Mouse (Mus musculus) cerebellum, adult 9-11 months (tissue): ENCODE data around the gene Frat2.

Source experiments
- DNase-seq: peaks from one replicate; pipeline ENCODE4 v3.0.0; 2022

Gene Frat2

DNA sequence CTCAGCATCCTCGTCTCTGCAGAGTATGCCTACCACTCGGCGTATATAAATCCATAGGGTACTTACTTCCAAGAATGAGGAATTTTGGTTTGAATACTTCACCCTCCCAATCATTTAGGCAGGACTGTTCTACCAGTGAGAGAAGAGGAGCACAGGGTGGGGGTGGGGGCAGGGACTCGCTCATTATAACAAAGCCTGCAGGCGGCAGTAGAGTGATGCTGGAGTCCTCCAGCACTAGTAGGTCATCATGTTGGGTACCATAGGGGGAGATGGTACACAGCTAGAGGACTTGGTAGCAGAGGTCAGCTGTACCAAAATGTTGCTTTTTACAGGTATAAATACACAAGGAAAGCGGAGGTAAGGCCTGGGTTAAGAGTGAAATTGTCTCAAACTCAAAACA lies 3.6 kb downstream of the Frat2 start:
- DNase-seq: no peak

GRCm38 (mm10) chr19:41842706-41843105 lies 5.2 kb downstream of the Frat2 start:
- no peak for DNase-seq

DNA sequence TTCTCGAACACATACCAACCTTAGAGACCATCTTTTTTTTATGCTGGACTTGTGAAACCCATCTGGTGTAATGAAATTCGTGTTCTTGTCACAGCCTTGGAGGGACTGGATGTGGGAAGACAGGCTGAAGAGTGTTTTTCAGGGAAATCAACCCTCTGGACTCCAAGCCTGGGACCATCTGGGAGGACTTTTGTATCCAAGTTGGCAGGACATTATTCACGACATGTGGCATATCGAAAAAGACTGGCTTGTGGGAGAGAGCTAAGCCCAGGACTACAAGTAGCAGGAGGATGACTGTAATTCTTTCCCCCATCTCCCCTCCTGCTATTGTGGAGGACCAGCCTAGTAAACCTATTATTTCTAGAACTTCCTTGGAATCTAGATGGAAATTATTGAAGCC lies 5.7 kb downstream of the Frat2 start:
- peak; percentile 71 for DNase-seq

DNA sequence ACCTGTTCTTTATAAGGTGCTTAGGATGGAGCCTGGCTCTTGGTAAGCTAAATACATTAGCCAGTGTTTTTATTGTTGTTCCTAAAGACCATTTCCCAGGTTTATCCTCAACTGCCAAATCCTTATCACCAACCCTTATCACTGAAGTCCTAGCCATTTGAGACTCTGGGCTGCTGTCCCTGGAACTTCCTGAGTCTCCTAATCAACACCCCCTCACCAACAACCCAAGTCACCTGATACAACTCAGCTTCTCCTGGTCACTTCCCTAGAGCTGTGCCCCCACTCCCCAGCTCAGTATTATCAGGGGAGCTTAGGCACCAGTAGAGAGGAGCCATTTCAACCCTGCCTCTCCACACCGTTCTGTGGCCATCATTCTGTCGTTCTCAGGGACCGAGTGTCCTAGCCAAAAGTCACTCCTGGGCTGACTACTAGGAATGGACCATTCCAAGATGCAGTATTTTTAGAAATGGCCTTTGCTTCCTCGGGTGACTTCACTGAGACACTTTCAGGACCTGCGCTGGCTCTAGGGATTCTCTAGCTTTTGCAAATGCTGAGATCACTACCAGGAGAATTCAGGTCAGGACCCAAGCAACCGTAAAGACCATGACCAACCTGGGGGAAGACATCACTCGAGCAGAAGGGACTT lies 6.7 kb downstream of the Frat2 start:
- DNase-seq: no peak

GRCm38 (mm10) chr19:41839685-41840084 lies 8.2 kb downstream of the Frat2 start:
- DNase-seq: no peak

- DNase-seq: no peak
These were observed 9.1 kb downstream of the Frat2 start for GRCm38 (mm10) chr19:41838808-41839207.

- no peak for DNase-seq
These were observed 10.0 kb downstream of the Frat2 start for GRCm38 (mm10) chr19:41837917-41838261.

GRCm38 (mm10) chr19:41837194-41837916 lies 10.6 kb downstream of the Frat2 start:
- DNase-seq: no peak

DNA sequence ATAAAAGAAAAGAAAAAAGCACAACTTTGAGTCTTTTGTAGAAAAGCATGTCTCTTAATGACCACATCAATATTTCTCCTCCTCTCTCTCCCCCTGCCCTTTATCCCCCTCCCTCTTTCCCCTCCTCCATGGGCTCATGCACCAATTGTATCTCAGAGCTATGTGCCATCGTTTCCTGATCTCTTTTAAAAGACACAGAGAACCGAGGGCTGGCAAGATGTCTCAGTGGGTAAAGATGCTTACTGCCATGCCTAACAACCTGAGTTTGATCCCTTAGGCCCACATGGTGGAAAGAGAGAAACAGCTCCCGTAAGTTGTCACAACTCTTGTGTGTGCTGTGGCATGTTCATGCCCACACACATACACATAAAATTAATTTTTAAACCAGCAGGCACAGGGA lies 11.2 kb downstream of the Frat2 start:
- no peak for DNase-seq

GRCm38 (mm10) chr19:41835816-41836215 lies 12.1 kb downstream of the Frat2 start:
- DNase-seq: no peak

- no peak for DNase-seq
These were observed 12.5 kb downstream of the Frat2 start for GRCm38 (mm10) chr19:41835407-41835806.

- DNase-seq: no peak
These were observed 15.3 kb downstream of the Frat2 start for GRCm38 (mm10) chr19:41832501-41833201.

GRCm38 (mm10) chr19:41831718-41832391 lies 16.1 kb downstream of the Frat2 start:
- DNase-seq: peak; percentile 42

DNA sequence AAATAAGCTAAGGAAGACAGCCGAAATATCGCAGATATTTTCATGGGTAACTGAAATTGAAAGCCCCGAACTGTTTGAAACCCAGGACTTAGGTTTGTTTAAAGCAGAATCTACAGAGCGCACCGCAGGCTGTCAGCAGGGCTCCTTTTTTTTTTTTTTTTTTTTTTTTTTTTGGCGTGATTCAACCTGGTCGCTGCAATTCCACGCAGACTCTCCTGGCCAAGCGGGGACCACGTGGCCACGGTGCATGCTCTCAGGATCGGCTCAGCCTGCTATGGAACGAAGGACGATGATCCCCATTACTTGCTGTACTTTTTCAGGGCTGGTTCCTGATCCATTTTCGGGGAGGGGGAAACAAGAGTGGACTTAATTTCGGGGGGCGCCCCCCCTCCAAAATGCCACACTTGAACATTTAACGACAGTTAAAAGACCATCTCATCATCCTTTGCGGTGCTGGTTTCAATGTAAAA lies 16.8 kb downstream of the Frat2 start:
- DNase-seq: peak; percentile 68

- DNase-seq: peak; percentile 68
These were observed 17.6 kb downstream of the Frat2 start for GRCm38 (mm10) chr19:41830106-41831031.

DNA sequence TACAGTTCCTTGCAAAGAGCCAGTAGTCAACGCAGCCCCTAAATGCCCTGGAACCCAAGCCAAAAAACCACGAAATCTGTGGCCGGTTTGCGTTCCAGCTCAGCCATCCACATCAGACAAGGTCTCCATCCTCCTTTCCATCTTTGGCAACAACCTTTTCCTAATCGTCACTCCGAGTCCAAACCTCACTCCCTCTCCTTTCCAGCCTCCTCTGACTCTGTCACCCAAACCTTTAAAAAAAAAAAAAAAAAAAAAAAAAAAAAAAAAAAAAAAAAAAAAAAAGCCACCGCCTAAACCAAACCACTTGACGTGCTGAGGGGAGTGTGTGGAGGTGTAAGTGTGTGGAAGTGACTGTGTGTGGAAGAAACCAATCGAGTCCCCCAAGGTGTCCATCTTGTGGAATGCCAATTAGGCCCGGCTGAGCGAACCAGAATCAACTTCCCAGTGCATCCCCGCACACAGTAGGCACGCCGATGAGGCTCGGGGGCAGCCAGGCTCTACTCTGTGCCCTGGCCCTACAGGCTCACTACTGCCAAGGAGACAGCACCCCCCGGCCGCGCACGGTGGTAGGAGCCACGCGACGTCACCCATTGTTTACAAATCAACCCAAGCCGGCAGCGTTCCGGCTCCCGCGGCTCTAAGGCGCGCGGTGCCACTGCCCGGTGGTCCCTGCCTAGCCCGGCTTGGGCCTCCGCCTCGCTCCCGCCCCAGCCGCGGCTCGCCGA lies 18.4 kb downstream of the Frat2 start, which contains the start of gene Frat1:
Gene Frat1 (plus strand): TSS at position 590 of the 725 bp plus-strand sequence.
- peak; percentile 99 for DNase-seq

DNA sequence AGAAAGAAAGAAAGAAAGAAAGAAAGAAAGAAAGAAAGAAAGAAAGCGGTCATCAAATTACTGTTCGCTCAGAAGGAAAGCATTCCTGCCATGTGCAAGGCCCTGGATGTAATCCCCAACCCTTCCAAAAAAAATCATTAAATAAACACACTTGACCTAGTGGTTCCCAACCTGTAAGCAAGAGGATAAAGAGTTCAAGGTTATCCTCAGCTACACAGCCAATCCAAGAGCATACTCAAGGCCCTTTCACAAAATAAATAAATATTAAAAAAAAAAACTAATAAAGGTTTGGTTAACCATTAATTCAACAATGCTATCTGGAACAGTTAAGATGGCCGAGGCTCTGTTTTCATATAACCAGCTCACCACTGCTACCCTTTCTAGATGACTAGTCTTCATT lies 19.0 kb downstream of the Frat2 start:
- no peak for DNase-seq

DNA sequence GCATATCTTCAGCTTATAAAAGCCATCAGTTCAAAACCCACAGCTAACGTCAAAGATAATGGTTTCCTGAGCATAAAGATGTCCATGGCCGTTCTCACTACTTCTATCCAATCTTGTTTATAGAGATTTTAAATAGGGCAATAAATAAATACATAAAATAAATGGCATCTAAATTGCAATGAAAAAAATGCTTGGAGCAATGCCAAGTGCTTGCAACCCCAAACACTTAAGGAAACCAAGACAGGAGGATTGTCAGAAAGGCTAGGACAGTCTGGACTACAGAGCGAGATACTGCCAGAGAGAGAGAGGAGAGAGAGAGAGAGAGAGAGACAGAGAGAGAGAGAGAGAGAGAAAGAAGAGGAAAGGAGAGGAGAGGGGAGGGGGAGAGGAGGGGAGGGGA lies 21.4 kb downstream of the Frat2 start:
- no peak for DNase-seq

- no peak for DNase-seq
These were observed 23.0 kb downstream of the Frat2 start for GRCm38 (mm10) chr19:41824950-41825349.

DNA sequence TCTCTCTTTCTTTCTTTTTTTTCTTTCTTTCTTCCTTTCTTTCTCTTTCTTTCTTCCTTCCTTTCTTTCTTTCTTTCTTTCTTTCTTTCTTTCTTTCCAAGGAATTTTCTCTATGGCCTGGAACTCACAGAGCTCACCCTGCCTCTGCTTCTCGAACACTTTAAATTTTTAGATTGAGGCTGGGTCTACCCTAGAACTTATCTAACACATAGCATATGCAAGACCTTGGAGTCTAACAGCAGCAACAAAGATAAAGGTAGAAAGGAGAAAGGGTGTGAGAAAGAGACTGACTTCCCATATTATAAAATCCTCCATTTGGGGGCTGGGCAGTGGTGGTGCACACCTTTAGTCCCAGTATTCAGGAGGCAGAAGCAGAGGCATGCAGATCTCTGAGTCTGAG lies 25.3 kb downstream of the Frat2 start:
- no peak for DNase-seq

DNA sequence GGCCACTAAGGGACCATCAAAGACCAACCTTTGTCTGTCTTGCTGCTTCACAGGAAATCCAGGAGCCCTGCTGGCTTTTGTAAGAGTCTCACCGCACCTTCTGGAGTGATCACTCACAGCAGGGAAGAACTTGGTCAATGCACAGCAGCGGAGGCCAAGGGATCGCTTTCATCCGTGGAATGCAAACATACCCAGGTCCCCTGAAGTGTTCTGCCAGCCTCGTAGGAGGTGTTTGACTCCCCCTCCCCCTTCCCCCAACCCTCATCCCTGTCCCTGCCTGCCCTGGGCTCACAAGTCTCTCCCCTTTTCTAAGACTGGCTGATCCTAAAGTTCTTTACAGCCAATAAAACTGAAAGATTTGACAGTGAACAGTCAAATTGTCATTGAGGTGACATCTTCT lies 26.5 kb downstream of the Frat2 start:
- DNase-seq: no peak

DNA sequence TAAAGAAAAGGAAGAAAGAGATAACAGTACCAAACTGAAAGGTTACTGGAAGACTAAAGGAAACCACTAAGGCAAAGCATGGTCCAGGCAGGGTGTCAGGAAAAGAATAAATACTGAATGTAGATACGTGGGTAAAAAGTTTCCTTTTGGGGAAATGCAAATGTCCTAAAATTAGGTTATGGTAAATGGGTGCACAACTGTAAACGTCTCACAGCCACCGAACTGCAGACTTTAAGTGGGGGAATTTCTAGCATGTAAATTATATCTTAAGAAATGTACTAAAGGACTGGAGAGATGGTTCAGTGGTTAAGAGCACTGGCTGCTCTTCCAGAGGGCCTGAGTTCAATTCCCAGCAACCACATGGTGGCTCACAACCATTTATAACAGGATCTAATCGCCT lies 29.2 kb downstream of the Frat2 start:
- DNase-seq: no peak
